Mouse (Mus musculus) adrenal gland, postnatal 36 days (tissue): Measurements from ENCODE around the gene Timm44. TPM values are rescaled to one million over a fixed set of nuclear protein-coding genes. Genes with fewer than 3 reads are reported as not detected.

Source experiments
- DNase-seq, 2 experiments: peaks; one replicate each; pipeline ENCODE4 v3.0.0; 2021; ENCODE audit warnings: mixed read lengths in 1 of 2
- total RNA-seq, 2 experiments: library from RNA; stranded (reverse); gene quantifications; 2 replicates each; pipeline ENCODE4 v1.2.3; 2021

Gene Timm44
- total RNA-seq, 2 experiments from 2014 or later, result 93.2 to 96.9 TPM

DNA sequence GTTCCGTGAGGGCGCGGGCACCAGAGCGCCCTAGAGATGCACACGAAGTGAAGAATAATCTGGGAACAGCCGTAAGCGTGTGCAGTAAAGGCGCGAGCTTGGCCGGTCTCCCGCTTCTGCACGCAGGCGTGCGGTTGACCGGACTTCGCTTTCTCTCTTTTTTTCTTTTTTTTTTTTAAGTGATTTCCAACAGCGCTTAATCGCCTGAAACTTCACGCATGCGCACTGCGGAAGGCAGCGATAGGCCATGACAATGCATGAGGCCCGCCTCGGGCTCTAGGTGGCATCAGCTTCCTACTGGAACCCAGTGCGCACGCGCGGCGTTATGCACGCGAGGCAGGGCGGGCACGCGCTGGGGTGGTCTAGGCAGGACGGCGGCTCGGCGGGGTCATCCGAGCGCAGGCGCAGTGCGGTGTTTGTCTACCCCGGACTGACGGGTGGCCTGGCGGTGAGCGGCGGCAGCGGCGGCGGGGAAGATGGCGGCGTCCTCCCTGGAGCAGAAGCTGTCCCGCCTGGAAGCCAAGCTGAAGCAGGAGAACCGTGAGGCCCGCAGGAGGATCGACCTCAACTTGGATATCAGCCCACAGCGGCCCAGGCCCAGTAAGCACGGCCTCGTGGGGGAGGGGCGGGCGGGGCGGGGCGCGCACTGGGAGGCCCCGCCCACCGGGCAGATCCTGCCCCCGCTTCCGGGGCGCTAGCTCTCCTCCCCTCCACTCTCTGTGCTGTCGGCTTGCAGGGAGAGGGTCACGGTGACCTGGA is 37.1 kb downstream of the Timm44 start, which contains the start of the genes Map2k7 and Gm49320:
Gene Map2k7, plus strand, starts transcription at position 307 of the 759 bp plus-strand sequence.
Gene Gm49320, plus strand, starts transcription at position 432 of the 759 bp plus-strand sequence.
- peak; percentile 100 for DNase-seq

DNA sequence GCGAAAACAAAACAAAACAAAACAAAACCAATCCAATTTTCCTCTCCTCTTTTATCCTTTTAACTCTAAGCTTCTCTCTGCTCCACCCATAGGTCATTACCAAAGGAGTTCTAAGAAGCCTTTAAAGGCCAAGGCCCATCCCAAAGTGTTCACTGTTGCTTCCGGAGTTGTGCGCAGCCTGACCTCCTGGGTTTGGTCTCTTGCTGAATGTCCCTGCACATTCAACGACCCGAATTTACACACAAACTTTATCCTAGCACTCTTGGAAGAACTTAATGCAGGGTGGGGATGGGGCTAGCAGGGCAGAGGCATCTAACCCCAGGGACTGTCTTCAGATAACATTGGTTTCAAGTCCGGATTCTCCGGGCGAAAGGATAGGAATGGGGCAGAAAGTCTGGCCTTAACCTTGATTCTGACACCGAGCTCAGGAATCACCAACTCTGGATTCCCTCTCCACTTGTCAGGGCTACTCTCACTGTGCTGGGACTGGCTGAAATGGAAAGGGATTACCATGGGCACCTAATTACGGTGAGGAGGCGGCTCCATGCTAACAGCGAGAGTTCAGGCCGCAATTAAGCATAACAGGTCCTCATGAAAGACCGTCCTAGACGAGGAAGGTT is 37.8 kb downstream of the Timm44 start:
- peak; percentile 63 to 66 for DNase-seq

DNA sequence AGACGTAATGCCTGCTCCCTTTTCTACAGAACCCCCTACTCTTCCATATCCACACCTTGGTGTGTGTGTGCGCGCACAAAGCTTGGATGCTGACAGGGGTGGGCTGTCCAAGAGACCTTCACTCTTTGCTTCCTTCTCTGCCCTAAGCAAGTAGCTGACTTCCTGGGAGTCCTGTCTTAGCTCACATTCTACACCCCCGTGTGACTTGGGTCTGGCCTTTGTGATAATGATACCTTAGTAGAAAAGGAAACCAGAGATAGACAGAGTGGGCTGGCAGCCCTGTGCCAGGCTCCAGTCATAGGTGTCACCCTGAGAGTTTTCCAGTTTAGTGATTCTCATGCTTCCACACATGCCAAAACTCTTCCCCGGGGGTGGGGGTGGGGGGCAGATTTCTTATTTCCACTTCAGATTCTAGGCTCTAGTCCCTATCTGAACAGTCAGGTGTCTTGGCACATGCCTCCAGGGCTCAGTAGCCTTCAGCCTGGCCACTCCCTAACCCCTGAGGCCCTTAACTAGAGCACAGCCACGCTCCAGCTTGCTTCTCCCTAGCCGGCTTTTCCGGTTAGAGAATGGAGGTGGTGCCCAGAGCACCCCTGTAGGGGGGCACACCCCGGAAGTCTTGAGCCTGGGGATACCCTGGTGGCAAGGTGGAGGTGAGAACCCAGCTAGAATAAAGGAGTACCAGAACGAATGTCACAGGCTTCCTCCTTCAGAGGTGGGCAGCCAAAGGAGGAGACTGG is 44.9 kb downstream of the Timm44 start:
- no peak for DNase-seq

DNA sequence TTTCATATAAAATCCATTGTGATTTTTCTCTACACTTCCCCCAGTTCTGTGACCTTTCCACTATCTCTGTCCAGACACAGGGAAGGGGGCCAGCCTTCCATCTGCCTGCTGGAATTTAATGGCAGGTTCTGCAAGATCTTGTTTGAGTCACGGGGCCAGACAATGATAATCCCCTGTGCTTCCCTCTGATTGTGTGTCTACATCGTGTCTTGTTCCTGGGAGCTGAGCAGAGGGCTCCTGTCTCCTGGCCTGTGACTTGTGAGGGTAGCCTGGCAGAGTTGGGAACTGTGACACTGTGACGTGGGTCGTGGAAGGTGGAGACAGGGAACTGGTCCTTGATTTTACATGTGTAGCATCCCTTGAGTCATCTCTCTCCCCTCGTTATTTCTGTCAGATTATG is 45.9 kb downstream of the Timm44 start:
- no peak for DNase-seq

DNA sequence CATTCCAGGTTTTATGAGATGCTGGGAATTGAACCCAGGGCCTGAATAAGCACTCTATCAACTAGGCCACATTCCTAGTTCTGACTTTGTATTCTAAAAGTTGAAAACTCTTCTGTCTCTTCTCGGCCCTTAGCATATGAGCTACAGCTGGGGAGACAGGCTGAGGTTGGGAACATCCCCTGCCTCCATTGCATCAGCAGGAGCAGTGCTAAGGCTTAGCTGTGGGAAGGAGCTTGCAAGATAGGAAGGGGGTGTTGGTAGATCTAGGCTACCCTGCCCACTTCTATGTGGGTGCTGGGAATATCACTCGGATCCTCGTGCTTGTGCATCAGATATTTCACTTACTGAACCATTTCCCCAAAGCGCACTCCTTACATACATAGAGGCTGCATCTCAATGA is 47.8 kb downstream of the Timm44 start:
- no peak for DNase-seq

DNA sequence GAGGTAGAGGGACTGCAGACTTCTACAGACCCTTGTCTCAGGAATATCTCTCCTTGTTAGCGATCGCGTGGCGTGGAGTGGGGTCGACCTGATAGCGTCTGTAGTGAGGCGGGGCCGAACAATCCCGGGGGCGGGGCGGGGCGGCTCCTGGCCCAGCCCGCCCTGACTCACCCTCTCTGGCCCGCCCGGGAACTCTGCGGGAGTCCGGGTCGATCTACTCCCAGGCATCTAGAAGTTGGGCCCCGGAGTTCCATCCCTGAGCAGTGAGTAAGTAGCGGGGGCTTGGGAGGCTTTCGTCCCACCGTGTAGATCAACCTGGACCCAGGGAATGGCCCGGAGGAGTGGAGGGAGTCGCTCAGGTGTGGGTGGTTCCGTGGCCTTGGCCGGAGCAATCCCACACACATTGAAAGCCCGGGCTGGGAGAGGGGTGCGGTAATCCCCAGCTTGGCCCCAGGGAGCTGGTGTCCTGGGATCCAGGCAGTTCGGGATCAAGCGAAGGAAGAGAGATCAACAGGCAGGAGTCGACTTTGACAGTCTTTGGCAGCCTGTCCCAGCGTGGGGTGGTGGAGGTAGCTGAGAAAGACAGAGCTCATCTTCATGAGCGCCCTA is 48.9 kb downstream of the Timm44 start, which contains the start of gene Lrrc8e:
Gene Lrrc8e, plus strand, starts transcription at position 89 of the 609 bp plus-strand sequence.
- peak; percentile 84 to 89 for DNase-seq

DNA sequence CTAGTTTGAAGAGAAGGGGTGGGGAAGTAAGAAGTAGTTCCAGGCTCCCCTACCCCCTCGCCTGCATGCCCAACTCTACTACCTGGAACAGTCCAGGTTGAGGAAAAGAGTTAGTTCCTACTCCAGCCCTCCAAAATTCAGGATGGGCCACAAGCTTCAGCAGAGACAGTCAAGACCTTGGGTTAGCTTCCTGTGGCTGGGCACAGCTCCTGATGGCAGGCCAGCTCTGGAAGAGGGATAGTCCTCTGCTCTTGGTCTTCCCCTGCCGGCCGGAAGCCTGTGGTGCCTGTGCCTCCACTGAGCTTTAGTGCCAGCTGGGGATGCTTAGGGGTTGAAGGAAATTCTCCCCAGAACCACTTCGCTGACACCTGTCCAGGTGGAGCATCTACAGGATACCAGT is 49.4 kb downstream of the Timm44 start:
- no peak for DNase-seq

DNA sequence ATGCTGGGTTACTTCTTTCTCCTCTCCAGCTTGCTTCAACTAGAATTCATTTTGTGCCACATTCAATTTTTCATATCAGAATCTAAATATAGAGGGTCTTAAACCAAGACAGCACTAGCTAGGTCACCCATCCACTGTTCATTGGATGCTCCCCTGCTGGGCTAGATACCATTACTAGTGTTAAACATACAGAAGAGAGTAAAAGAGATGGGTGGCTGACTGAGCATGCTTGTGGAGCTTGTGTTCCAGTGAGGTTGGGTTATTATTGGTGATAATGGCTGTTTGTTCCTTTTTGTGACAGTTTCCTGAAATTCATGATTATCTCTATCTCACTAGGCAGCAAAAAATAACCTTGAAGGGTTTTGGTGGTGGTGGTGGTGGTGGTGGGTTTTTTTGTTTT is 53.7 kb downstream of the Timm44 start:
- no peak for DNase-seq

DNA sequence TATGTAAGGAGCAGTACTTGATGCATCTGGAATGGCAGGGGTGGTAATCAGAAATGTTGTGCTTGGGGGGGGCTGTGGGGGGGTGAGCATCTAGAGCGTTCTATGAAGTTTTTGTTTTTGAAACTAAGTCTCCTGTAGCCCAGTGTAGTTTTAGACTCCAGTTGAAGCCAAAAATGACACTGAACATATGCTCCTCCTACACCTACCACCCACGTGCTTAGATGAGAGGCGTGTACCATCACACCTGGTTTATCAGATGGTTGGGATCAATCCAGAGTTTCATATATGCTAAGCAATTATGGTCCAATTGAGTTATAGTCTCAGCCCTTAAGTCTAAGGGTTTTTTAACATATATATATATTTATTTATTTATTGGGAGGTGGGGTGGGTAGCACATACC is 56.1 kb downstream of the Timm44 start:
- DNase-seq, result no peak

DNA sequence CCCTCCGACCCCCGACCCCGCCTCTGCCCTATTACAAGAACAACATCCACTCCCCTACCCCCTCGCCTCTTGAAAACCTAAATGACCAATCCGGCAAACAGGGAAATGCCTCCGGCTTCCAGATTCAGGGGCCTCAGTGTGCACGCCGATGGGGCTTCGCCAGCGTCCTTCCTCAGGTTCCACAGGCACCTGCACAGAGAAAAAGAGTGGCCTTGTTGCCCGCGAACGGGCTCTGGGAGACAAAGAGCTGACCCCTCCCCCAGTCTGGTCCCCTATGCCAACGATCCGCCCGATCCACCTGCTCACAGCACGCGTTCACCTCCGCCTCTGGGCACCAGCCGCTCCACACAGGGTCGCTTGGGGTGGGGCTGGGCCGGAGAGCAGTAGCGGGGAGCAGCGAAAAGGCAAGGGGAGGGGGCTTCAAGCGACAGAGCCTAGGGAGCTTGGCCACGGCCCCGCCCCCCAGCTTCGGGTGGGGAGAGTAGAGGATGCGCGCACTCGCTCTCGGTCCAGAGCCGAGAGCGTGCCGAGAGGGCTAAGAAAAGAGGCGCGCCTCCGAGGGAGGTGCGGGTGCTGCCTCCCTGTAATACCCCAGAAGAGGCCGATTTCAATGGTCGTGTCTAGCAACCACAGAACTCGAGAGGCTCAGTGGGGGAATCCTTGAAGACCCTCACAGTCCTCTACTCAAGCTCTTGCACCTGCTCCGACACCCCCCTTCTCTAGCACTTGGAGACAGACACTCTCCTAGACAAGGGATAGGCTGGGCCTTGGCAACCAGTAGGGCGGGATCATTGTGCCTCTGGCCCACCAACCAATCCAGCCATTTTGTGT is 58.7 kb downstream of the Timm44 start, which contains the start of gene Prr36:
Gene Prr36, minus strand, starts transcription at position 669 of the 831 bp plus-strand sequence.
- peak; percentile 30 to 61 for DNase-seq

DNA sequence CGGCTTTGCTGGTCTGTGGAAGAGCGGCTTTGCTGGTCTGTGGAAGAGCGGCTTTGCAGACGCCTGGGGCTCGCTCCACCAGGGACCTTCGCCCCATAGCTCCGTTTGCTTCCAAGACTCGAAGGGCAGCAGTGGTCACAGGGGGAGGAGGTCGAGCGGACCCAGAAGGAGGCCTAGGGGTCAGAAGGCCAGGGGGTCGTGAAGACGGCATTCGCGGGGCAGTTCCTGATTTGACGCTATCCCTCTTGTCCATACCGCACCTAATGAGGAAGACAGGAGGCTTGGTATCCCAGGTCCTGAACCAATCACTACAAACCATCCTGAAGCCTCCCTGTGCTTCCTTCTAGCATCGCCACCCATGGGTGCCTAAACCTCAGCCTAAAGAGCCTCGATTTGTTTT is 59.4 kb downstream of the Timm44 start:
- no peak for DNase-seq

DNA sequence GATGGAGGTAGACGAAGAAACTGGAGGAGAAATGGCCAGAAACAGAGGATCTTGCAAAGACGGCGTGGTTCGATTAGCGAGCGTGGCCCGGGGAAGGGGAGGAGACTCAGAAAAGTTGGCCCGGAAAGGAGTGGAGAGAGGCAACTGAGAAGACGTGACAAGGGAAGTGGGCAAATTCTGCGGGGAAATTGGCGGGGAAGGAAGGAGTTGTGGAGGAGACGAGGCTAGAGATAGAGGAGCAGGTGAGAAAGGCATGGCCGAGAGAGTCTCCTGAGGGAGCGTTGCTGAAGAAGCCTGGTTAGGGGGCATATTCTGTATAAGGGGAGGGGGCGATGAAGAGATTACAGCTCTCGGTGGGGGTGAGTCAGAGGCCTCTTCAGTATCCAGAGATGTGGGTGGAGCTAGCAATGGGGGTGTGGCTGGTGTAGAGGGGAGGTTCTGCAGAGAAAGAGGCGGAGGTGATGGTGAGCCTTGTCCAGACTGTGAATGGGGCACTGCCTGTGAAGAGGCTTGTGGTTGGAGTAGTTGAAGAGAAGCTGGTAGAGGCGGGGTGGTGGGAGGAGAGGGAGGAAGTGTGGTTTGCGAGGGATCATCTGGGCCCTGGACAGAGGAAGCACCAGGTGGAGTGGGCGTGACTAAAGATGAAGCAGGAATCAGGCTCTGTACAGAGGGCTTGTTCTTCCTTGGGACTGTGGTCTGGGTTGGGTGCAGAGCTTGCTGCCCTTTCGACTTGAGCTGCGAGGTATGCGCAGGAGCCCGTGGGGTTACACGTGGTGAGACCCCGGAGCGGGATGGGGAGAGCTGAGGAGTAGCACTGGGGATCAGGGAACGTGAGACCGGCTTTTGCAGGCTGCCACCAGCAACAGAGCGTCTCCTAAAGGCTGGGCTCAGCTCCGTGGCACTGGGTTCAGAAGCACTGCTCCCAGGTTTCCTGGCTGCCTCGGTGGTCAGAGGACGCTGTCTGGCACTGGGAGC is 61.4 kb downstream of the Timm44 start:
- DNase-seq, result peak; percentile 90 to 92

DNA sequence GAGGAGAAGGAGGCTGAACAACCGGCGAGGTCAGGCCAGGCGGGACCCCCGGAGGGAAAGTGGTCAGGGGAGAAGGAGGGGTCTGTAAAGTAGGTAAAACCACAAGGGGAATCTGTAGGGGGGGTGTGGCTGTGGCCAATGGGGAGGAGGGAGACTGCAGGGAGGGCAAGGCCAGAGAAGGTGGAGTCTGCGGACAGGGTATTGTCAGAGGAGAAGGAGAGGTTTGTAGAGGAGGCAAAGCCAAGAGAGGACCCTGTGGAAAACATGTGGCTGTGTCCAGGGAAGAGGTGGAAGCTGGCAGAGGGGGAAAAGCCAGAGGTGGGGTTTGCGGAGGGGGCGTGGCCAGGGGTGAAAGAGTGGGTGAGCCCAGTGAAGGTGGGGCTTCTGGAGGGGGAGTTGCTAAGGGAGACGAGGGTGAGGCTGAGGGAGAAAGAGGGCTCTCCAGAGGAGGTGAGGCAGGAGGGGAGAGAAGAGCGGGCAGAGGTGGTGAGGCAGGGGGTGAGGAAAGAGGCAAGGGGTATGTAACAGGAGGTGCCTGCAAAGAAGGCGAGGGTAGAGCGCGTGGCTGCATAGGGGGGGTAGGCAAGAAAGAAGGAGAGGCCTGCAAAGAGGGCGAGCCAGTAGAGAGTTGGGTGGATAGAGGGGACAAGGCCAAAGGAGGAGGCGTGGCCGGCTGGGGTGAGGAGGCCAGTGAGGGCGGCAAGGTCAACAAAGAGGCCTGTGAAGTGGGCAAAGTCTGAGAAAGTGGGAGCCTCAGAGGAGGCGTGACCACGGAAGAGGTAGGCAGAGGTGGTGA is 62.3 kb downstream of the Timm44 start:
- DNase-seq, result peak; percentile 88 to 91

DNA sequence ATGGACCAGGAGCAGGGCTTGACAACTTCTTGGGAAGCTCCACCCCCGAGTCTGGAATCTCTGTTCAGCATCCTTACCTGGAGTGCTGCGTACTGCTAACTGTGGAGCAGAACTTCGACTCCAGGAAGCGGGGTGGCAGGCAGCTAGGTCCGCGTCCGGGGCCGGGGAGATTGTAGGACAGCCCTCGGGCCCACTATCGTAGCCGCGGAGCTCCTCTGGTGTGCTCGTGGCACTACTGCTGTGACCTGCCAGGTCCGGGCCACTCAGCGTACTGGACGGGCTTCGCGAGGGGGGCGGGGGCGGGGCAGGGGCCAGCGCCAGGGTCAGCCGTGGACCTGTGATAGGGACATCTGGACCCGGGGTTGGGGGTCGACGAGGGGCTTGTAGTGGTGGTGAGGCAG is 62.9 kb downstream of the Timm44 start:
- DNase-seq, result peak; percentile 32 to 37

DNA sequence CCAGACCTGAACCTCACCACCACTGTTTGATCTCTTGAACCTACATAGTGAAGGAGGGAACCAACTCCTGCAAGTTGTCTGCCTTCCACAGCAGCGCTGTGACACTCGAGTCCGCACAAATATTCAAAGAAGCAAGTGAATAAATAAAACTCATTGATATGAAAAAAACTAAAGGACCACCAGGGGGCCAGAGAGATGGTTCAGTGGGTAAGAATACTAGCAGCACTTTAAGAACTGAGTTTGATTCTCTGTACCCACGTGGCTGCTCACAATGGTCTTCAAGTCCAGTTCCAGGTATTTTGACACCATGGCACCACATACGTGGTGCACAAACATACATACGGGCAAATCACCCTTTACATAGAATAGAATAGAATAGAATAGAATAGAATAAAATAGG is 64.6 kb downstream of the Timm44 start:
- no peak for DNase-seq
